Mouse (Mus musculus) c-Kit-positive CD71-positive TER-119-positive erythroid progenitor cells, embryonic 14.5 days (primary cell): ENCODE measurements at regions not wholly inside any gene's neighbourhood (a gene's known extent, or its start where the extent isn't known, plus 50 kb on each side); places are given as distances from the start of the nearest gene placed in this dataset.

Experiments
- DNase-seq: peaks from one replicate; pipeline ENCODE4 v3.0.0-alpha.2; 2013; ENCODE audit warnings: low spot score

- DNase-seq: peak; percentile 51
These were observed 50.5 kb upstream of the Prdx6 start for GRCm38 (mm10) chr1:161301348-161302075.

- peak; percentile 66 for DNase-seq
These were observed 55.9 kb upstream of the Prdx6 start for GRCm38 (mm10) chr1:161306772-161307499.

DNA sequence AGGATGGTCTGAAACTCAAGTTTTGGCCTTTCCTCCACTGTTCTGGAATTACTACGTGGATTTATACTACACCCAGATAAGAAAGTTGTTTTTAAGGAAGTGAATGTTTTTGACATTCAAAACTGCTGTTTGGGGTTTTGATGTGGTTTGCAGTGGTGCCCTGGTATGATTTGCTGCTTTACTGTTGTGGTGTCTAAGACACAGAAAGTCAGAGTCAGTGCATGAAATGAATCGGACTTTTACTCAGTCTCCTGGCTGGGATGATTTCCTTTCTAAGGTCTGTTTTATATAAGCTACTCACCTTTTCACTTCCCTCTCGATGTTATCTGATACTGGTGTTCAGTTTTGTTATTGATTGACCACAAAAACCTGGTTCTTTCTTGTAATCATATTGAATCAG, 58.2 kb upstream of the Prdx6 start:
- no peak for DNase-seq

GRCm38 (mm10) chr1:161314078-161314477, 63.1 kb upstream of the Prdx6 start:
- DNase-seq: no peak

- no peak for DNase-seq
These were observed 70.7 kb upstream of the Prdx6 start for GRCm38 (mm10) chr1:161321675-161322074.

DNA sequence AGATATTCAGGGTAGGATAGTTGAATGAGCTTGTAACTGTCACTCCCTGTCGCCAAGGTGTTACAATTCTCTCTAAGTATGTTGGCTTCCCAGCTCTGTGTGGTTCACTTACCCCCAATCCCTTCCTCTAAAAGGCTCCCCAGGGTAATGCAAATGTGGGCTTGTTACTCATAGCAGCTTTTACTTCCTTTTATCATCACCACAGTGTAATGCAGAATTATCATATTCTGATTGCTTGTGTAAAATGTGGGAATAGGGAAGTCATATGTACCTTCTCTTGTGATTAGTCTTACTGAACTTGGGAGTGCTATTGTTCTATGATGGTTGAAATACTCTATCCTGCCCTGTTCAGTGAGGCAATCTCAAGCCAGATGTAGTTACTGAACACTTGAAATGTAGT, 66.0 kb upstream of the Tnfsf4 start:
- DNase-seq: no peak

DNA sequence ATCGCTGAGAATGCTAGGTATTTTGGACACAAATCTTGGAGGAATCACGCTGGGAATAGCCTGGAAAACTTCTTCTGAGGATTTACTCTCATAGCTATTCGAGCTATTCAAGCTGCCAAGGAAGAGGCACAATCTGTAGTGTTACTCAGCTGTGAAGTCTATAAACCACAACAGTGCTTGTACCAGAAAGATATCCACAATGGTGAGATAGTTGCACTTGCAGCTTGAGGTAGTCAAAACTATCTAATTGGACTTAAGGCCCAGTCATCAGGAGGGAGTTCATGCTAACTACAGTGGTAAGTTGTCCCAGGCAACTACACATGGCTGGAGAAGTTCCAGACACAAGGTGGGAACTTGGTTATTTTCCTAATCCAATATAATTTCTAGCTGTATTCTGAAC, 62.1 kb upstream of the Tnfsf4 start:
- DNase-seq: no peak

GRCm38 (mm10) chr1:161345111-161345510, 50.1 kb upstream of the Tnfsf4 start:
- DNase-seq: no peak
